In genomic region chr7:133620721-133621120, GRCm38 (mm10) we compare ENCODE assay signal across 10 mouse cellular contexts. TPM values are rescaled to one million over a fixed set of nuclear protein-coding genes. Genes with fewer than 3 reads are reported as not detected.
DNase-seq lines count a peak whose midpoint lies in the region; ATAC-seq and TF ChIP-seq lines count a peak whose summit lies in the region.
"Had no signal": no experiment of that assay in that cellular context is flagged by ENCODE, and none has a peak within 500 bp of the region (broad histone marks: within the 10 kb centered on the region; RNA-seq: fewer than 3 reads in every experiment).

No protein-coding gene starts in this region.

- H3K27me3 ChIP-seq in forebrain, postnatal 0 days (ENCODE audit: insufficient read depth, low read length): no peaks in the 10 kb centered on the region
- no peaks in the 10 kb centered on the region for H3K27me3 ChIP-seq in forebrain, embryonic 13.5 days
- no peaks in the 10 kb centered on the region for H3K27me3 ChIP-seq in kidney, embryonic 16.5 days (ENCODE audit: insufficient read depth, low read length)
- no peaks in the 10 kb centered on the region for H3K27me3 ChIP-seq in stomach, embryonic 15.5 days (replicated peaks)
- no peaks in the 10 kb centered on the region for H3K27me3 ChIP-seq in midbrain, embryonic 13.5 days

- H3K4me1 ChIP-seq in forebrain, postnatal 0 days (ENCODE audit: insufficient read depth): no peaks in the 10 kb centered on the region; the same call in 1 of the 2 replicates
- H3K4me1 ChIP-seq in forebrain, embryonic 13.5 days: no peaks in the 10 kb centered on the region
- peaks cover 7% of the 10 kb centered on the region; the same call in 1 of the 2 replicates for H3K4me1 ChIP-seq in kidney, embryonic 16.5 days (ENCODE audit: insufficient read depth, low read length)
- no peaks in the 10 kb centered on the region for H3K4me1 ChIP-seq in stomach, embryonic 15.5 days
- H3K4me1 ChIP-seq in midbrain, embryonic 13.5 days (replicated peaks): no peaks in the 10 kb centered on the region

- peak overlapping the region; percentile 25; the same call in 1 of the 2 replicates for H3K4me2 ChIP-seq in forebrain, postnatal 0 days (ENCODE audit: low read depth)
- no peak overlapping the region for H3K4me2 ChIP-seq in forebrain, embryonic 13.5 days
- H3K4me2 ChIP-seq in kidney, embryonic 16.5 days (replicated peaks; ENCODE audit: low read depth, low read length): peak overlapping the region; percentile 41; the same call in 1 of the 2 replicates
- peak overlapping the region; percentile 27; the same call in 1 of the 2 replicates for H3K4me2 ChIP-seq in stomach, embryonic 15.5 days
- H3K4me2 ChIP-seq in midbrain, embryonic 13.5 days (replicated peaks): no peak overlapping the region

- TF ChIP-seq CTCF in forebrain, postnatal 0 days (IDR thresholded peaks at IDR 0.05; ENCODE audit: low read depth): peak; percentile 84

- DNase-seq in forebrain, postnatal 0 days: peak; percentile 79
- peak; percentile 42 for DNase-seq in right cerebral cortex, adult 18-20 months
- DNase-seq in right cerebral cortex, postnatal 4 days: no peak
- no peak for DNase-seq in heart, adult 9 months (ENCODE audit: low spot score in 2 of 2)

- 33% methylated on average over 11 of the region's 11 CpGs for WGBS in forebrain, postnatal 0 days
- 51% methylated on average over 11 of the region's 11 CpGs for WGBS in forebrain, embryonic 13.5 days
- 15% methylated on average over 11 of the region's 11 CpGs for WGBS in kidney, embryonic 16.5 days
- WGBS in stomach, embryonic 15.5 days: 31% methylated on average over 11 of the region's 11 CpGs
- WGBS in midbrain, embryonic 13.5 days: 52% methylated on average over 11 of the region's 11 CpGs

- H3K4me3 ChIP-seq in forebrain, postnatal 0 days (ENCODE audit: low read depth, low read length): no peak overlapping the region
- no peak overlapping the region for H3K4me3 ChIP-seq in forebrain, embryonic 13.5 days
- H3K4me3 ChIP-seq in kidney, embryonic 16.5 days (ENCODE audit: low read length): no peak overlapping the region
- no peak overlapping the region for H3K4me3 ChIP-seq in stomach, embryonic 15.5 days (replicated peaks)
- no peak overlapping the region for H3K4me3 ChIP-seq in midbrain, embryonic 13.5 days (replicated peaks)

- H3K27ac ChIP-seq in forebrain, postnatal 0 days (ENCODE audit: low read depth, low read length): no peak overlapping the region
- H3K27ac ChIP-seq in forebrain, embryonic 13.5 days: no peak overlapping the region
- H3K27ac ChIP-seq in kidney, embryonic 16.5 days (ENCODE audit: low read length): no peak overlapping the region
- H3K27ac ChIP-seq in stomach, embryonic 15.5 days: no peak overlapping the region
- H3K27ac ChIP-seq in midbrain, embryonic 13.5 days: no peak overlapping the region

- peak; percentile 63 for ATAC-seq in forebrain, postnatal 0 days
- ATAC-seq in forebrain, embryonic 13.5 days: no peak; the same call in 1 of the 2 replicates
- ATAC-seq in kidney, embryonic 16.5 days (ENCODE audit: low FRiP score, low TSS enrichment): peak; percentile 49; the same call in 1 of the 2 replicates
- ATAC-seq in stomach, embryonic 15.5 days (ENCODE audit: insufficient read depth, low FRiP score, low read depth): no peak
- ATAC-seq in midbrain, embryonic 13.5 days: no peak

- no peaks in the 10 kb centered on the region for H3K9me3 ChIP-seq in forebrain, postnatal 0 days (ENCODE audit: low read length)
- H3K9me3 ChIP-seq in forebrain, embryonic 13.5 days (replicated peaks): no peaks in the 10 kb centered on the region
- no peaks in the 10 kb centered on the region for H3K9me3 ChIP-seq in kidney, embryonic 16.5 days (ENCODE audit: low read length)
- no peaks in the 10 kb centered on the region for H3K9me3 ChIP-seq in stomach, embryonic 15.5 days
- H3K9me3 ChIP-seq in midbrain, embryonic 13.5 days: no peaks in the 10 kb centered on the region

- H3K9ac ChIP-seq in forebrain, postnatal 0 days: no peak overlapping the region
- H3K9ac ChIP-seq in forebrain, embryonic 13.5 days: no peak overlapping the region
- 0 out of 2 replicates have a peak overlapping the region, but pooled peaks have one; percentile 17 for H3K9ac ChIP-seq in kidney, embryonic 16.5 days (replicated peaks; ENCODE audit: low read length)
- no peak overlapping the region for H3K9ac ChIP-seq in stomach, embryonic 15.5 days
- H3K9ac ChIP-seq in midbrain, embryonic 13.5 days (replicated peaks): no peak overlapping the region

- H3K36me3 ChIP-seq in forebrain, postnatal 0 days (ENCODE audit: insufficient read depth): no peaks in the 10 kb centered on the region
- no peaks in the 10 kb centered on the region for H3K36me3 ChIP-seq in forebrain, embryonic 13.5 days (ENCODE audit: poor library complexity, severe bottlenecking)
- H3K36me3 ChIP-seq in kidney, embryonic 16.5 days (ENCODE audit: insufficient read depth, low read length): no peaks in the 10 kb centered on the region
- no peaks in the 10 kb centered on the region for H3K36me3 ChIP-seq in stomach, embryonic 15.5 days
- H3K36me3 ChIP-seq in midbrain, embryonic 13.5 days: no peaks in the 10 kb centered on the region

RNA-seq across cellular contexts. Expression of gene Edrf1, which starts 16.6 kb away (rescaled TPM):
- 27.8 and 29.5 TPM in 2 replicates for total RNA-seq in forebrain, postnatal 0 days (2014; rRNA removed)
- polyA plus RNA-seq in forebrain, postnatal 0 days (2015; fragmentation: Nextera tagmentation; extraction: Ambion mirVana): 5.8 and 10.5 TPM in 2 replicates
- 22.4 and 25.3 TPM in 2 replicates for polyA plus RNA-seq in forebrain, embryonic 13.5 days (2015; fragmentation: Nextera tagmentation; extraction: Ambion mirVana)
- 26.2 and 27.1 TPM in 2 replicates for polyA plus RNA-seq in kidney, embryonic 16.5 days (2015; fragmentation: Nextera tagmentation; extraction: Ambion mirVana)
- 17.7 and 19.7 TPM in 2 replicates for polyA plus RNA-seq in stomach, embryonic 15.5 days (2015; fragmentation: Nextera tagmentation; extraction: Ambion mirVana)
- 22.1 and 25.7 TPM in 2 replicates for polyA plus RNA-seq in midbrain, embryonic 13.5 days (2015; fragmentation: Nextera tagmentation; extraction: Ambion mirVana)

RNA-seq across cellular contexts. Expression of gene Tex36, which starts 18.8 kb away (rescaled TPM):
- total RNA-seq in forebrain, postnatal 0 days (2014; rRNA removed): not detected in 2 replicates
- polyA plus RNA-seq in forebrain, postnatal 0 days (2015; fragmentation: Nextera tagmentation; extraction: Ambion mirVana): 0.15 and 0.16 TPM in 2 replicates
- not detected in 2 replicates for polyA plus RNA-seq in forebrain, embryonic 13.5 days (2015; fragmentation: Nextera tagmentation; extraction: Ambion mirVana)
- not detected in 2 replicates for polyA plus RNA-seq in kidney, embryonic 16.5 days (2015; fragmentation: Nextera tagmentation; extraction: Ambion mirVana)
- polyA plus RNA-seq in stomach, embryonic 15.5 days (2015; fragmentation: Nextera tagmentation; extraction: Ambion mirVana): not detected in 2 replicates
- 0.16 TPM in 1 of 2 replicates, not detected in the other for polyA plus RNA-seq in midbrain, embryonic 13.5 days (2015; fragmentation: Nextera tagmentation; extraction: Ambion mirVana)
- total RNA-seq: heart, postnatal 14 days; neutrophil, adult 5-6 weeks had no signal

RNA-seq across cellular contexts. Expression of gene Mmp21, which starts 59.1 kb away (rescaled TPM):
- total RNA-seq in forebrain, postnatal 0 days (2014; rRNA removed): 0.23 TPM in 1 of 2 replicates, not detected in the other
- polyA plus RNA-seq in forebrain, postnatal 0 days (2015; fragmentation: Nextera tagmentation; extraction: Ambion mirVana): not detected in 2 replicates
- 0.23 TPM in 1 of 2 replicates, not detected in the other for polyA plus RNA-seq in forebrain, embryonic 13.5 days (2015; fragmentation: Nextera tagmentation; extraction: Ambion mirVana)
- not detected in 2 replicates for polyA plus RNA-seq in kidney, embryonic 16.5 days (2015; fragmentation: Nextera tagmentation; extraction: Ambion mirVana)
- not detected in 2 replicates for polyA plus RNA-seq in stomach, embryonic 15.5 days (2015; fragmentation: Nextera tagmentation; extraction: Ambion mirVana)
- polyA plus RNA-seq in midbrain, embryonic 13.5 days (2015; fragmentation: Nextera tagmentation; extraction: Ambion mirVana): 0.17 TPM in 2 replicates
- total RNA-seq: heart, postnatal 14 days; neutrophil, adult 5-6 weeks had no signal

Comparison
In these comparisons a context has a peak if more than half of its experiments do, and no peak if none do; other contexts are left out.
1. ATAC-seq: peak in forebrain, postnatal 0 days (single experiment) and kidney, embryonic 16.5 days (single experiment); none in forebrain, embryonic 13.5 days (single experiment), stomach, embryonic 15.5 days (single experiment) and midbrain, embryonic 13.5 days (single experiment).
2. DNase-seq: peak in forebrain, postnatal 0 days (single experiment) and right cerebral cortex, adult 18-20 months (single experiment); none in right cerebral cortex, postnatal 4 days (single experiment) and heart, adult 9 months (0 of 2).
3. H3K4me2 ChIP-seq: peak in forebrain, postnatal 0 days (single experiment), kidney, embryonic 16.5 days (single experiment) and stomach, embryonic 15.5 days (single experiment); none in forebrain, embryonic 13.5 days (single experiment) and midbrain, embryonic 13.5 days (single experiment).